Mouse (Mus musculus) C2C12 (cell line): ENCODE data around the gene Pde11a. TPM values are rescaled to one million over a fixed set of nuclear protein-coding genes. Genes with fewer than 3 reads are reported as not detected.

Experiments used
- H3K27me3 ChIP-seq: one replicate; pipeline ENCODE4 v1.6.1; 2011; ENCODE audit not compliant: control insufficient read depth, insufficient read depth, insufficient read length
- H3K36me3 ChIP-seq: one replicate; pipeline ENCODE4 v1.6.1; 2011; ENCODE audit not compliant: control insufficient read depth, insufficient read depth
- H3K4me3 ChIP-seq: one replicate; pipeline ENCODE4 v1.5.1; 2011; ENCODE audit warnings: mild to moderate bottlenecking, control low read depth; ENCODE audit not compliant: poor library complexity, insufficient read depth, severe bottlenecking
- H3K79me2 ChIP-seq: one replicate; pipeline ENCODE4 v1.6.1; 2011; ENCODE audit not compliant: control insufficient read depth, insufficient read depth
- H3K79me3 ChIP-seq: one replicate; pipeline ENCODE4 v1.6.1; 2011; ENCODE audit warnings: low read depth, control low read depth
- H3ac ChIP-seq: one replicate; pipeline ENCODE3; 2011; ENCODE audit warnings: low read depth; ENCODE audit not compliant: control insufficient read depth, insufficient read length
- CEBPB ChIP-seq: IDR thresholded peaks from one replicate; pipeline ENCODE4 v1.6.1; 2011; ENCODE audit warnings: low read depth, mild to moderate bottlenecking, control low read depth, moderate library complexity
- CTCF ChIP-seq: IDR thresholded peaks from one replicate; pipeline ENCODE4 v1.5.1; 2011; ENCODE audit not compliant: control insufficient read depth, insufficient read depth, insufficient read length
- FOSL1 ChIP-seq: IDR thresholded peaks from one replicate; pipeline ENCODE4 v1.8.0; 2011; ENCODE audit warnings: mild to moderate bottlenecking, low read length; ENCODE audit not compliant: poor library complexity, insufficient read depth, severe bottlenecking
- MAX ChIP-seq: IDR thresholded peaks from one replicate; pipeline ENCODE4 v1.6.1; 2011; ENCODE audit warnings: mild to moderate bottlenecking, control low read depth
- MYOD1 ChIP-seq: IDR thresholded peaks from one replicate; pipeline ENCODE4 v1.6.1; 2011; ENCODE audit warnings: low read depth; ENCODE audit not compliant: control insufficient read depth, insufficient read length
- MYOG ChIP-seq: IDR thresholded peaks from one replicate; pipeline ENCODE4 v1.6.1; 2011; ENCODE audit not compliant: control insufficient read depth, insufficient read length; ENCODE audit errors: extremely low read depth
- USF1 ChIP-seq: IDR thresholded peaks from one replicate; pipeline ENCODE4 v1.6.1; 2011; ENCODE audit warnings: low read depth, mild to moderate bottlenecking, control low read depth, moderate library complexity
- polyA plus RNA-seq: library from polyadenylated mRNA; unstranded; fragments of >200 nt; fragmentation: generic; extraction: Trizol; gene quantifications from one replicate; pipeline ENCODE4 v1.2.1, GENCODE M21; 2012; ENCODE audit warnings: missing spikeins

The Pde11a gene
- polyA plus RNA-seq, 1 experiment, result not detected

- Histone ChIP-seq H3K27me3 (peaks cover 8% of the 10 kb centered on the region), H3K36me3 (no peaks in the 10 kb centered on the region), H3K79me2 (no peaks in the 10 kb centered on the region), H3ac (no peak overlapping the region), H3K4me3 (no peak overlapping the region), H3K79me3 (no peaks in the 10 kb centered on the region)
- TF ChIP-seq FOSL1 (no peak), USF1 (no peak), MYOD1 (no peak), MAX (no peak), CEBPB (no peak), CTCF (no peak), MYOG (no peak)
Measured at GRCm38 (mm10) chr2:76238496-76238895, 100.1 kb downstream of the Pde11a start.

GRCm38 (mm10) chr2:76237638-76238420 lies 100.7 kb downstream of the Pde11a start:
- no peak overlapping the region for H3ac ChIP-seq
- TF ChIP-seq CTCF (no peak), MAX (no peak), CEBPB (no peak), FOSL1 (no peak), MYOD1 (no peak), USF1 (no peak), MYOG (no peak)
- no peak overlapping the region for H3K4me3 ChIP-seq
- H3K79me3 ChIP-seq, result no peaks in the 10 kb centered on the region
- H3K36me3 ChIP-seq, result no peaks in the 10 kb centered on the region
- H3K79me2 ChIP-seq, result no peaks in the 10 kb centered on the region
- peaks cover 8% of the 10 kb centered on the region for H3K27me3 ChIP-seq

- TF ChIP-seq MYOD1 (no peak), MYOG (no peak), MAX (no peak), CEBPB (no peak), CTCF (no peak)
- Histone ChIP-seq H3K79me2 (no peaks in the 10 kb centered on the region), H3K27me3 (no peaks in the 10 kb centered on the region)
Measured at GRCm38 (mm10) chr2:76220364-76221108, 118.0 kb downstream of the Pde11a start.

GRCm38 (mm10) chr2:76219540-76219939 lies 119.0 kb downstream of the Pde11a start:
- Histone ChIP-seq H3K79me3 (no peaks in the 10 kb centered on the region), H3K4me3 (no peak overlapping the region)
- TF ChIP-seq USF1 (no peak), MYOG (no peak), MYOD1 (no peak), MAX (no peak), CTCF (no peak), FOSL1 (no peak), CEBPB (no peak)

More at GRCm38 (mm10) chr2:76220364-76221108, 118.0 kb downstream of the Pde11a start:
- H3K36me3 ChIP-seq, result no peaks in the 10 kb centered on the region
- H3ac ChIP-seq, result no peak overlapping the region
- no peak overlapping the region for H3K4me3 ChIP-seq
- H3K79me3 ChIP-seq, result no peaks in the 10 kb centered on the region

GRCm38 (mm10) chr2:76216146-76216545 lies 122.4 kb downstream of the Pde11a start:
- no peaks in the 10 kb centered on the region for H3K79me3 ChIP-seq
- no peaks in the 10 kb centered on the region for H3K27me3 ChIP-seq
- no peaks in the 10 kb centered on the region for H3K36me3 ChIP-seq
- no peak overlapping the region for H3K4me3 ChIP-seq
- no peaks in the 10 kb centered on the region for H3K79me2 ChIP-seq
- H3ac ChIP-seq, result no peak overlapping the region
- TF ChIP-seq USF1 (no peak), MYOG (no peak), FOSL1 (no peak), CTCF (no peak), CEBPB (no peak), MYOD1 (no peak), MAX (no peak)

More at GRCm38 (mm10) chr2:76219540-76219939, 119.0 kb downstream of the Pde11a start:
- Histone ChIP-seq H3K27me3 (no peaks in the 10 kb centered on the region), H3K79me2 (no peaks in the 10 kb centered on the region), H3ac (no peak overlapping the region), H3K36me3 (no peaks in the 10 kb centered on the region)

GRCm38 (mm10) chr2:76215219-76215618 lies 123.4 kb downstream of the Pde11a start:
- no peak overlapping the region for H3ac ChIP-seq
- no peaks in the 10 kb centered on the region for H3K36me3 ChIP-seq
- H3K79me2 ChIP-seq, result no peaks in the 10 kb centered on the region
- no peaks in the 10 kb centered on the region for H3K79me3 ChIP-seq
- TF ChIP-seq USF1 (no peak), MYOD1 (no peak), CEBPB (no peak), CTCF (no peak), FOSL1 (no peak), MAX (no peak), MYOG (no peak)
- H3K27me3 ChIP-seq, result no peaks in the 10 kb centered on the region
- no peak overlapping the region for H3K4me3 ChIP-seq
